Mouse (Mus musculus): ENCODE results near the gene Thumpd3. TPM values are rescaled to one million over a fixed set of nuclear protein-coding genes. Genes with fewer than 3 reads are reported as not detected.

Gene Thumpd3
- total and polyA plus RNA-seq, 2 experiments from 2014 or later: 29.3 to 45.5 TPM

GRCm38 (mm10) chr6:113093206-113093605 is 47.2 kb downstream of the Thumpd3 start:
- no peak overlapping the region for H3K4me2 ChIP-seq (ENCODE audit: low read depth, low read length)
- H3K4me3 ChIP-seq (ENCODE audit: low read length): no peak overlapping the region
- H3K27ac ChIP-seq: no peak overlapping the region
- no peaks in the 10 kb centered on the region for H3K36me3 ChIP-seq (ENCODE audit: insufficient read depth, low read length)
- H3K9me3 ChIP-seq (ENCODE audit: low read length): no peaks in the 10 kb centered on the region
- no peak for DNase-seq (ENCODE audit: low spot score)
- no peak for ATAC-seq
- H3K9ac ChIP-seq (replicated peaks; ENCODE audit: low read length): no peak overlapping the region
- no peaks in the 10 kb centered on the region for H3K4me1 ChIP-seq (ENCODE audit: insufficient read depth, low read length)
- WGBS: 85% methylated on average over 3 of the region's 3 CpGs
- no peak for TF ChIP-seq CTCF (IDR thresholded peaks at IDR 0.05; ENCODE audit: low read depth)
- no peaks in the 10 kb centered on the region for H3K27me3 ChIP-seq (ENCODE audit: insufficient read depth, low read length)

- 0 out of 2 replicates have a peak, but pooled peaks cover 1% of the 10 kb centered on the region for H3K4me1 ChIP-seq (ENCODE audit: insufficient read depth, low read length)
- H3K9me3 ChIP-seq (ENCODE audit: low read length): no peaks in the 10 kb centered on the region
- no peak overlapping the region for H3K4me3 ChIP-seq (ENCODE audit: low read length)
- WGBS: 100% methylated on average over 1 of the region's 1 CpGs
- H3K27ac ChIP-seq: no peak overlapping the region
- no peaks in the 10 kb centered on the region for H3K27me3 ChIP-seq (ENCODE audit: insufficient read depth, low read length)
- TF ChIP-seq CTCF (IDR thresholded peaks at IDR 0.05; ENCODE audit: low read depth): no peak
- ATAC-seq: no peak
- no peaks in the 10 kb centered on the region for H3K36me3 ChIP-seq (ENCODE audit: insufficient read depth, low read length)
- DNase-seq (ENCODE audit: low spot score): no peak
- no peak overlapping the region for H3K9ac ChIP-seq (replicated peaks; ENCODE audit: low read length)
- H3K4me2 ChIP-seq (ENCODE audit: low read depth, low read length): no peak overlapping the region
Measured at GRCm38 (mm10) chr6:113095547-113095946, 49.5 kb downstream of the Thumpd3 start.

GRCm38 (mm10) chr6:113097662-113098061 is 51.6 kb downstream of the Thumpd3 start:
- Histone ChIP-seq H3K9me3 (ENCODE audit: low read length) (no peaks in the 10 kb centered on the region), H3K27ac (no peak overlapping the region), H3K4me2 (ENCODE audit: low read depth, low read length) (no peak overlapping the region), H3K36me3 (ENCODE audit: insufficient read depth, low read length) (no peaks in the 10 kb centered on the region), H3K9ac (replicated peaks; ENCODE audit: low read length) (no peak overlapping the region), H3K27me3 (ENCODE audit: insufficient read depth, low read length) (no peaks in the 10 kb centered on the region), H3K4me1 (ENCODE audit: insufficient read depth, low read length) (0 out of 2 replicates have a peak, but pooled peaks cover 5% of the 10 kb centered on the region), H3K4me3 (ENCODE audit: low read length) (no peak overlapping the region)
- ATAC-seq: no peak
- no peak for TF ChIP-seq CTCF (IDR thresholded peaks at IDR 0.05; ENCODE audit: low read depth)
- DNase-seq (ENCODE audit: low spot score): no peak
- WGBS: 86% methylated on average over 5 of the region's 5 CpGs

- DNase-seq (ENCODE audit: low spot score) (peak; percentile 93), ATAC-seq (peak; percentile 93)
- WGBS: 23% methylated on average over 5 of the region's 5 CpGs
- Histone ChIP-seq H3K4me2 (ENCODE audit: low read depth, low read length) (peak overlapping the region; percentile 31; the same call in 1 of the 2 replicates), H3K27ac (peak overlapping the region; percentile 75), H3K4me3 (ENCODE audit: low read length) (no peak overlapping the region), H3K27me3 (ENCODE audit: insufficient read depth, low read length) (no peaks in the 10 kb centered on the region), H3K9me3 (ENCODE audit: low read length) (no peaks in the 10 kb centered on the region), H3K36me3 (ENCODE audit: insufficient read depth, low read length) (no peaks in the 10 kb centered on the region), H3K4me1 (ENCODE audit: insufficient read depth, low read length) (0 out of 2 replicates have a peak, but pooled peaks cover 5% of the 10 kb centered on the region), H3K9ac (replicated peaks; ENCODE audit: low read length) (no peak overlapping the region)
- TF ChIP-seq CTCF (IDR thresholded peaks at IDR 0.05; ENCODE audit: low read depth): no peak
Measured at GRCm38 (mm10) chr6:113099640-113100289, 53.7 kb downstream of the Thumpd3 start.

- H3K4me2 ChIP-seq (ENCODE audit: low read depth, low read length): no peak overlapping the region
- ATAC-seq (no peak), DNase-seq (ENCODE audit: low spot score) (no peak)
- H3K36me3 ChIP-seq (ENCODE audit: insufficient read depth, low read length): no peaks in the 10 kb centered on the region
- WGBS: 78% methylated on average over 4 of the region's 4 CpGs
- H3K9me3 ChIP-seq (ENCODE audit: low read length): no peaks in the 10 kb centered on the region
- 0 out of 2 replicates have a peak, but pooled peaks cover 5% of the 10 kb centered on the region for H3K4me1 ChIP-seq (ENCODE audit: insufficient read depth, low read length)
- H3K27ac ChIP-seq: no peak overlapping the region
- H3K4me3 ChIP-seq (ENCODE audit: low read length): no peak overlapping the region
- TF ChIP-seq CTCF (IDR thresholded peaks at IDR 0.05; ENCODE audit: low read depth): no peak
- H3K9ac ChIP-seq (replicated peaks; ENCODE audit: low read length): no peak overlapping the region
- H3K27me3 ChIP-seq (ENCODE audit: insufficient read depth, low read length): no peaks in the 10 kb centered on the region
Measured at GRCm38 (mm10) chr6:113102541-113102940, 56.5 kb downstream of the Thumpd3 start.

- TF ChIP-seq CTCF (IDR thresholded peaks at IDR 0.05; ENCODE audit: low read depth): peak; percentile 56
- Histone ChIP-seq H3K4me2 (ENCODE audit: low read depth, low read length) (no peak overlapping the region), H3K9me3 (ENCODE audit: low read length) (no peaks in the 10 kb centered on the region), H3K9ac (replicated peaks; ENCODE audit: low read length) (no peak overlapping the region), H3K27me3 (ENCODE audit: insufficient read depth, low read length) (no peaks in the 10 kb centered on the region), H3K4me3 (ENCODE audit: low read length) (no peak overlapping the region), H3K27ac (no peak overlapping the region), H3K36me3 (ENCODE audit: insufficient read depth, low read length) (no peaks in the 10 kb centered on the region), H3K4me1 (ENCODE audit: insufficient read depth, low read length) (0 out of 2 replicates have a peak, but pooled peaks cover 5% of the 10 kb centered on the region)
- no peak for ATAC-seq
- peak; percentile 54 for DNase-seq (ENCODE audit: low spot score)
Measured at GRCm38 (mm10) chr6:113103765-113104164, 57.7 kb downstream of the Thumpd3 start.

- Histone ChIP-seq H3K4me3 (ENCODE audit: low read length) (no peak overlapping the region), H3K9ac (replicated peaks; ENCODE audit: low read length) (no peak overlapping the region), H3K36me3 (ENCODE audit: insufficient read depth, low read length) (peaks cover 34% of the 10 kb centered on the region), H3K27me3 (ENCODE audit: insufficient read depth, low read length) (no peaks in the 10 kb centered on the region), H3K27ac (no peak overlapping the region), H3K4me1 (ENCODE audit: insufficient read depth, low read length) (no peaks in the 10 kb centered on the region), H3K9me3 (ENCODE audit: low read length) (no peaks in the 10 kb centered on the region), H3K4me2 (ENCODE audit: low read depth, low read length) (no peak overlapping the region)
- no peak for TF ChIP-seq CTCF (IDR thresholded peaks at IDR 0.05; ENCODE audit: low read depth)
- no peak for DNase-seq (ENCODE audit: low spot score)
- WGBS: 81% methylated on average over 3 of the region's 3 CpGs
- no peak for ATAC-seq
Measured at GRCm38 (mm10) chr6:113109378-113109777, 63.4 kb downstream of the Thumpd3 start.

Measured in hindbrain, postnatal 0 days (tissue).